Mouse (Mus musculus): Measurements from ENCODE around the gene Arel1. TPM values are rescaled to one million over a fixed set of nuclear protein-coding genes. Genes with fewer than 3 reads are reported as not detected.

Gene Arel1
- polyA plus RNA-seq, 1 experiment from 2014 or later = 9.3 TPM

GRCm38 (mm10) chr12:84969656-84970427 is 858 bp downstream of the Arel1 start:
- Histone ChIP-seq H3K9me3 (no peaks in the 10 kb centered on the region), H3K27me3 (replicated peaks) (no peaks in the 10 kb centered on the region), H3K4me1 (replicated peaks) (peaks cover 13% of the 10 kb centered on the region), H3K4me3 (replicated peaks) (peak overlapping the region; percentile 60), H3K4me2 (replicated peaks) (peak overlapping the region; percentile 88), H3K36me3 (peaks cover 14% of the 10 kb centered on the region), H3K27ac (no peak overlapping the region), H3K9ac (peak overlapping the region; percentile 64)
- WGBS = 19% methylated on average over 15 of the region's 15 CpGs
- ATAC-seq = no peak

GRCm38 (mm10) chr12:84968831-84969655 is 1.7 kb downstream of the Arel1 start:
- ATAC-seq = no peak
- peak overlapping the region; percentile 64 for H3K9ac ChIP-seq
- H3K27me3 ChIP-seq (replicated peaks) = no peaks in the 10 kb centered on the region
- H3K9me3 ChIP-seq = no peaks in the 10 kb centered on the region
- peaks cover 13% of the 10 kb centered on the region for H3K4me1 ChIP-seq (replicated peaks)
- H3K4me2 ChIP-seq (replicated peaks) = peak overlapping the region; percentile 88
- 75% methylated on average over 16 of the region's 16 CpGs for WGBS
- H3K4me3 ChIP-seq (replicated peaks) = peak overlapping the region; percentile 60; the same call in 1 of the 2 replicates
- H3K36me3 ChIP-seq = peaks cover 8% of the 10 kb centered on the region; the same call in 1 of the 2 replicates
- no peak overlapping the region for H3K27ac ChIP-seq

GRCm38 (mm10) chr12:84962606-84963005 is 8.1 kb downstream of the Arel1 start:
- Histone ChIP-seq H3K9me3 (no peaks in the 10 kb centered on the region), H3K4me3 (replicated peaks) (no peak overlapping the region), H3K27ac (no peak overlapping the region), H3K9ac (no peak overlapping the region), H3K27me3 (replicated peaks) (no peaks in the 10 kb centered on the region), H3K4me1 (replicated peaks) (no peaks in the 10 kb centered on the region), H3K36me3 (no peaks in the 10 kb centered on the region), H3K4me2 (replicated peaks) (no peak overlapping the region)
- 75% methylated on average over 7 of the region's 7 CpGs for WGBS
- peak; percentile 61; the same call in 1 of the 2 replicates for ATAC-seq

- no peaks in the 10 kb centered on the region for H3K36me3 ChIP-seq
- no peak overlapping the region for H3K4me2 ChIP-seq (replicated peaks)
- H3K4me1 ChIP-seq (replicated peaks) = no peaks in the 10 kb centered on the region
- no peaks in the 10 kb centered on the region for H3K9me3 ChIP-seq
- no peak overlapping the region for H3K27ac ChIP-seq
- WGBS = 69% methylated on average over 1 of the region's 1 CpGs
- no peak for ATAC-seq
- H3K27me3 ChIP-seq (replicated peaks) = no peaks in the 10 kb centered on the region
- H3K9ac ChIP-seq = no peak overlapping the region
- no peak overlapping the region for H3K4me3 ChIP-seq (replicated peaks)
Measured at GRCm38 (mm10) chr12:84958794-84959356, 11.8 kb downstream of the Arel1 start.

GRCm38 (mm10) chr12:84956317-84956716 is 14.4 kb downstream of the Arel1 start:
- Histone ChIP-seq H3K27me3 (replicated peaks) (no peaks in the 10 kb centered on the region), H3K27ac (no peak overlapping the region), H3K9me3 (no peaks in the 10 kb centered on the region), H3K4me1 (replicated peaks) (no peaks in the 10 kb centered on the region), H3K4me3 (replicated peaks) (no peak overlapping the region), H3K9ac (no peak overlapping the region), H3K4me2 (replicated peaks) (no peak overlapping the region), H3K36me3 (no peaks in the 10 kb centered on the region)
- 97% methylated on average over 3 of the region's 3 CpGs for WGBS
- no peak for ATAC-seq

- Histone ChIP-seq H3K4me1 (replicated peaks) (no peaks in the 10 kb centered on the region), H3K27me3 (replicated peaks) (no peaks in the 10 kb centered on the region), H3K4me3 (replicated peaks) (no peak overlapping the region), H3K36me3 (no peaks in the 10 kb centered on the region), H3K9ac (no peak overlapping the region), H3K4me2 (replicated peaks) (no peak overlapping the region), H3K27ac (no peak overlapping the region), H3K9me3 (no peaks in the 10 kb centered on the region)
- 59% methylated on average over 1 of the region's 1 CpGs for WGBS
- ATAC-seq = no peak
Measured at GRCm38 (mm10) chr12:84952351-84952750, 18.3 kb downstream of the Arel1 start.

- ATAC-seq = no peak
- no peak overlapping the region for H3K27ac ChIP-seq
- WGBS = 77% methylated on average over 8 of the region's 8 CpGs
Measured at GRCm38 (mm10) chr12:84951531-84951930, 19.2 kb downstream of the Arel1 start.

GRCm38 (mm10) chr12:84950763-84951162 is 19.9 kb downstream of the Arel1 start:
- Histone ChIP-seq H3K4me2 (replicated peaks) (no peak overlapping the region), H3K4me1 (replicated peaks) (no peaks in the 10 kb centered on the region), H3K36me3 (no peaks in the 10 kb centered on the region), H3K9me3 (no peaks in the 10 kb centered on the region), H3K27ac (no peak overlapping the region), H3K27me3 (replicated peaks) (no peaks in the 10 kb centered on the region), H3K9ac (no peak overlapping the region), H3K4me3 (replicated peaks) (no peak overlapping the region)
- WGBS = 73% methylated on average over 6 of the region's 6 CpGs
- no peak for ATAC-seq

More at GRCm38 (mm10) chr12:84951531-84951930, 19.2 kb downstream of the Arel1 start:
- Histone ChIP-seq H3K4me1 (replicated peaks) (no peaks in the 10 kb centered on the region), H3K4me2 (replicated peaks) (no peak overlapping the region), H3K27me3 (replicated peaks) (no peaks in the 10 kb centered on the region), H3K4me3 (replicated peaks) (no peak overlapping the region), H3K9me3 (no peaks in the 10 kb centered on the region), H3K9ac (no peak overlapping the region), H3K36me3 (no peaks in the 10 kb centered on the region)

- Histone ChIP-seq H3K27ac (no peak overlapping the region), H3K4me3 (replicated peaks) (no peak overlapping the region), H3K27me3 (replicated peaks) (no peaks in the 10 kb centered on the region), H3K9me3 (no peaks in the 10 kb centered on the region), H3K9ac (no peak overlapping the region), H3K4me1 (replicated peaks) (no peaks in the 10 kb centered on the region), H3K4me2 (replicated peaks) (no peak overlapping the region), H3K36me3 (no peaks in the 10 kb centered on the region)
- 92% methylated on average over 6 of the region's 6 CpGs for WGBS
- ATAC-seq = no peak
Measured at GRCm38 (mm10) chr12:84948584-84949285, 22.0 kb downstream of the Arel1 start.

GRCm38 (mm10) chr12:84947894-84948583 is 22.7 kb downstream of the Arel1 start:
- no peak overlapping the region for H3K4me2 ChIP-seq (replicated peaks)
- ATAC-seq = no peak
- WGBS = 65% methylated on average over 2 of the region's 2 CpGs
- H3K4me3 ChIP-seq (replicated peaks) = no peak overlapping the region
- H3K27me3 ChIP-seq (replicated peaks) = no peaks in the 10 kb centered on the region
- no peaks in the 10 kb centered on the region for H3K4me1 ChIP-seq (replicated peaks)
- H3K36me3 ChIP-seq = no peaks in the 10 kb centered on the region
- H3K27ac ChIP-seq = no peak overlapping the region
- no peaks in the 10 kb centered on the region for H3K9me3 ChIP-seq
- no peak overlapping the region for H3K9ac ChIP-seq

- no peaks in the 10 kb centered on the region for H3K9me3 ChIP-seq
- H3K27me3 ChIP-seq (replicated peaks) = no peaks in the 10 kb centered on the region
- ATAC-seq = no peak
- no peak overlapping the region for H3K27ac ChIP-seq
- 90% methylated on average over 9 of the region's 9 CpGs for WGBS
- H3K4me1 ChIP-seq (replicated peaks) = no peaks in the 10 kb centered on the region
- H3K36me3 ChIP-seq = no peaks in the 10 kb centered on the region; the same call in 1 of the 2 replicates
- H3K4me2 ChIP-seq (replicated peaks) = no peak overlapping the region
- no peak overlapping the region for H3K4me3 ChIP-seq (replicated peaks)
- no peak overlapping the region for H3K9ac ChIP-seq
Measured at GRCm38 (mm10) chr12:84944813-84945553, 25.7 kb downstream of the Arel1 start.
